Mouse (Mus musculus) embryonic facial prominence, embryonic 10.5 days (tissue): ENCODE data around the gene Sec14l4. TPM values are rescaled to one million over a fixed set of nuclear protein-coding genes. Genes with fewer than 3 reads are reported as not detected.

ENCODE experiments used
- DNase-seq: peaks from one replicate; pipeline ENCODE4 v3.0.0-alpha.2; 2017; ENCODE audit warnings: low spot score
- H3K27ac ChIP-seq: fragments of 300-500 bp; sonication (generic); replicated peaks from 2 replicates; pipeline ENCODE4 v1.5.1; 2016; ENCODE audit warnings: mild to moderate bottlenecking
- H3K27me3 ChIP-seq: fragments of 300-500 bp; sonication (generic); replicated peaks from 2 replicates; pipeline ENCODE4 v1.6.1; 2016; ENCODE audit warnings: low read depth, mild to moderate bottlenecking; ENCODE audit not compliant: poor library complexity, severe bottlenecking
- H3K36me3 ChIP-seq: fragments of 300-500 bp; sonication (generic); replicated peaks from 2 replicates; pipeline ENCODE4 v1.6.1; 2016; ENCODE audit warnings: mild to moderate bottlenecking, moderate library complexity
- H3K4me1 ChIP-seq: fragments of 300-500 bp; sonication (generic); 2 replicates; pipeline ENCODE4 v1.6.1; 2016
- H3K4me3 ChIP-seq: fragments of 300-500 bp; sonication (generic); 2 replicates; pipeline ENCODE4 v1.5.1; 2016; ENCODE audit warnings: mild to moderate bottlenecking, moderate library complexity
- H3K9me3 ChIP-seq: fragments of 300-500 bp; sonication (generic); 2 replicates; pipeline ENCODE4 v1.6.1; 2016; ENCODE audit warnings: mild to moderate bottlenecking
- WGBS: fragments of 180-500 bp; shearing (Covaris S2); methylation state at CpG from one replicate; pipeline ENCODE4 v1.1.7; 2016; 5-methylcytosine and 5-hydroxymethylcytosine counted together
- polyA plus RNA-seq: library from polyadenylated mRNA; unstranded; fragments of >200 nt; fragmentation: Nextera tagmentation; extraction: Ambion mirVana; gene quantifications from 2 replicates; pipeline ENCODE4 v1.2.1, GENCODE M21; 2016

The Sec14l4 gene
- polyA plus RNA-seq, 1 experiment from 2014 or later = not detected

GRCm38 (mm10) chr11:4062523-4062922 lies 31.3 kb downstream of the Sec14l4 start:
- Histone ChIP-seq H3K27me3 (no peaks in the 10 kb centered on the region), H3K4me3 (no peak overlapping the region), H3K9me3 (no peaks in the 10 kb centered on the region), H3K4me1 (peaks cover 9% of the 10 kb centered on the region), H3K27ac (no peak overlapping the region), H3K36me3 (no peaks in the 10 kb centered on the region)
- 88% methylated on average over 4 of the region's 4 CpGs for WGBS
- DNase-seq = no peak

DNA sequence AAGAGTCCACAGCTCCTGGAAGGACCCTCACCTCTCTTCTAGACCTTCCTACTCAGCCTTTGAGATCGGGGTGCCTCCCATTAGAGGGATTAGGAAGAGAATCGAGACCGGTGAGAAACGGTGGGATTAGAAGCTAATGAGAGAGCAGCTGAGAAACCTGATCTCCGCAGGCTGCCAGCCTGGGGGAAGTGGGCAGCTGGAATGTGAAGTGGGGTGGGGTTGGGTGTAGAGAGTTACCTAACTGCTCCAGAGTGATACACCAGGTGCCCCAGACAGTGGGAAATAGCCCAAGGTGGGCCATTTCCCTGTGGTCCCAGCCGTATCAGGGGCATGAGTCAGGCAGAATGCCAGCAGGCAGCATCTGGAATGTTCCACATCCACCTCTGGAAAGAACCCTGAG lies 31.7 kb downstream of the Sec14l4 start:
- Histone ChIP-seq H3K36me3 (no peaks in the 10 kb centered on the region), H3K4me1 (peaks cover 9% of the 10 kb centered on the region), H3K27me3 (no peaks in the 10 kb centered on the region), H3K4me3 (no peak overlapping the region), H3K9me3 (no peaks in the 10 kb centered on the region), H3K27ac (no peak overlapping the region)
- no peak for DNase-seq
- WGBS = 37% methylated on average over 6 of the region's 6 CpGs

DNA sequence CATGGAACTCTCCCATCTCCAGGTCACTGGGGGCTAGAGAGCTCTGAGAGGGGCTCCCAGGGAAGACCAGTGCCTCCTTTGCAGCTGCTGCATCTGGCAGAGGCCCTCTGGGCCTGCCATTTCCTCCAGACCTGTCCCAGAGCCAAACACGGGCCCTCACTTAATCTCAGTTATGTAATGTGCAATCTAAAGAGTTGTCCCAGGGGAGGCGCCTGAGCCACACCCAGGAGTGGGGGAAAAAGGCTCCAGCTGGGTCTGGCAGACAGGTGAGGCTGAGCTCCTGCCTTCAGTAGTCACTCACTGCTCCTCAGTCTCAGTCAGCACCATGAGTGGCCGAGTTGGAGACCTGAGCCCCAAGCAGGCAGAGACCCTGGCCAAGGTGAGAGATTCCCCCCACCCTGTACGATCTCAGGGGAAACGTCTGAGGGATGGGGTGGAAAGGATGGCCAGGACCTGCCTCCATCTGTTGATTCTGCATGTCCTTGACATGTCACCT lies 33.4 kb downstream of the Sec14l4 start, which contains the start of gene Sec14l3:
Gene Sec14l3, plus strand, starts transcription at position 215 of the 496 bp plus-strand sequence.
- H3K27me3 ChIP-seq = no peaks in the 10 kb centered on the region
- no peaks in the 10 kb centered on the region for H3K36me3 ChIP-seq
- peaks cover 9% of the 10 kb centered on the region for H3K4me1 ChIP-seq
- no peak for DNase-seq
- no peak within 1 kb of the TSS for H3K4me3 ChIP-seq
- H3K27ac ChIP-seq = no peak within 1 kb of the TSS
- 68% methylated on average over 5 of the region's 5 CpGs for WGBS
- no peaks in the 10 kb centered on the region for H3K9me3 ChIP-seq

DNA sequence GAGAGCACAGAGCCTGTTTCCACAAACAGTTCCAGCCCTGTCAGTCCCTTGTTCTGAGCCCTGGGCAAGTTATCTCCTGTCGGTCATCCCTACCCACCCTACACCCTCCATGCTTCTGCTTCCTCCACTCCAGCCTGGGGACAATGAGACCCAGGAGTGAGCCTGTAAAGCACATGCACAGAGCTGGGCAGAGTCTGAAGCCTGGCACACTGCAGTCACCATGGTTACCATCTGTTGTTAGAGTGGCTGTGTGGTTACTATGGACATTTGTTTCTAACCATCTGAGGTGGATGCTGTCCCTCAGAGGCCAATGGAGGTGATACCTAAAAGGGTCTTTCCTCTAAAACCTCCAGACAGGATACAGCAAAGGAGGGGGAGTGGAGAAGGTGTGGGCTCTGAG lies 38.4 kb downstream of the Sec14l4 start:
- H3K4me1 ChIP-seq = no peaks in the 10 kb centered on the region
- WGBS = 78% methylated on average over 1 of the region's 1 CpGs
- no peak overlapping the region for H3K4me3 ChIP-seq
- no peaks in the 10 kb centered on the region for H3K27me3 ChIP-seq
- no peaks in the 10 kb centered on the region for H3K36me3 ChIP-seq
- no peak for DNase-seq
- H3K27ac ChIP-seq = no peak overlapping the region
- H3K9me3 ChIP-seq = no peaks in the 10 kb centered on the region

GRCm38 (mm10) chr11:4076633-4077032 lies 45.4 kb downstream of the Sec14l4 start:
- no peaks in the 10 kb centered on the region for H3K4me1 ChIP-seq
- no peaks in the 10 kb centered on the region for H3K9me3 ChIP-seq
- no peak overlapping the region for H3K4me3 ChIP-seq
- H3K27ac ChIP-seq = no peak overlapping the region
- WGBS = 14% methylated on average over 8 of the region's 8 CpGs
- no peaks in the 10 kb centered on the region for H3K27me3 ChIP-seq
- H3K36me3 ChIP-seq = no peaks in the 10 kb centered on the region
- peak; percentile 84 for DNase-seq

- no peak for DNase-seq
- 84% methylated on average over 7 of the region's 7 CpGs for WGBS
Observed at GRCm38 (mm10) chr11:4078267-4078933, 47.1 kb downstream of the Sec14l4 start.

DNA sequence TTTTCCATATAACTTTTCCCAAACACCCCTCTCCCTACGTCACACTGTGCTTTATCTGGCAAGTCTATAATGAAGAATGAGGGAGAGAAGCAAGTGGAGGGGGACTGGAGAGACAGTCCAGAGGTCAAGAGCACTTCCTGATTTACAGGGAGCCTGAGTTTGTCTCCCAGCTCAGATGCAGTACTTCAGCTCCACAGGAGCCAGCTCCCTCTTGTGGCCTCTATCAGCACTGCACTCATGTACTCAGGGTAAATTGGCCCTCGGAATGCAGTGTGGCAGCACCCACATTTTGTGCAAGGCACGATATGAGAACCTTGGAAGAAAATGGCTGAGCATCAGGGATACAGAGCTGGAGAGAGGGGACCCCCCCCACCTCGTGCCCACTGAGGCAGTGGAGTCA lies 49.0 kb downstream of the Sec14l4 start:
- no peak overlapping the region for H3K27ac ChIP-seq
- no peaks in the 10 kb centered on the region for H3K27me3 ChIP-seq
- H3K4me1 ChIP-seq = no peaks in the 10 kb centered on the region
- 13% methylated on average over 4 of the region's 4 CpGs for WGBS
- no peaks in the 10 kb centered on the region for H3K36me3 ChIP-seq
- H3K4me3 ChIP-seq = no peak overlapping the region
- no peaks in the 10 kb centered on the region for H3K9me3 ChIP-seq
- DNase-seq = peak; percentile 67

More at GRCm38 (mm10) chr11:4078267-4078933, 47.1 kb downstream of the Sec14l4 start:
- Histone ChIP-seq H3K9me3 (no peaks in the 10 kb centered on the region), H3K4me1 (no peaks in the 10 kb centered on the region), H3K4me3 (no peak overlapping the region), H3K36me3 (no peaks in the 10 kb centered on the region), H3K27me3 (no peaks in the 10 kb centered on the region), H3K27ac (no peak overlapping the region)

GRCm38 (mm10) chr11:4083316-4084078 lies 52.2 kb downstream of the Sec14l4 start:
- peak; percentile 71 for DNase-seq
- Histone ChIP-seq H3K4me3 (no peak overlapping the region), H3K4me1 (no peaks in the 10 kb centered on the region), H3K27me3 (no peaks in the 10 kb centered on the region), H3K36me3 (no peaks in the 10 kb centered on the region), H3K9me3 (no peaks in the 10 kb centered on the region), H3K27ac (no peak overlapping the region)
- WGBS = 35% methylated on average over 5 of the region's 5 CpGs

- no peaks in the 10 kb centered on the region for H3K4me1 ChIP-seq
- H3K36me3 ChIP-seq = peaks cover 7% of the 10 kb centered on the region
- DNase-seq = no peak
- no peak overlapping the region for H3K4me3 ChIP-seq
- H3K9me3 ChIP-seq = no peaks in the 10 kb centered on the region
- no peak overlapping the region for H3K27ac ChIP-seq
- no peaks in the 10 kb centered on the region for H3K27me3 ChIP-seq
- 78% methylated on average over 1 of the region's 1 CpGs for WGBS
Observed at GRCm38 (mm10) chr11:4086246-4086645, 55.0 kb downstream of the Sec14l4 start.

- no peak overlapping the region for H3K27ac ChIP-seq
- H3K9me3 ChIP-seq = no peaks in the 10 kb centered on the region
- H3K27me3 ChIP-seq = no peaks in the 10 kb centered on the region
- H3K4me1 ChIP-seq = no peaks in the 10 kb centered on the region
- peaks cover 18% of the 10 kb centered on the region for H3K36me3 ChIP-seq
- H3K4me3 ChIP-seq = no peak overlapping the region
- 61% methylated on average over 2 of the region's 2 CpGs for whole genome bisulfite sequencing
- no peak for DNase-seq
Observed at GRCm38 (mm10) chr11:4087267-4087666, 56.0 kb downstream of the Sec14l4 start.

GRCm38 (mm10) chr11:4093459-4094377 lies 62.5 kb downstream of the Sec14l4 start:
- 89% methylated on average over 18 of the region's 18 CpGs for WGBS
- no peaks in the 10 kb centered on the region for H3K9me3 ChIP-seq
- DNase-seq = no peak
- H3K4me3 ChIP-seq = peak overlapping the region; percentile 68
- H3K36me3 ChIP-seq = peaks cover 29% of the 10 kb centered on the region
- peaks cover 35% of the 10 kb centered on the region for H3K4me1 ChIP-seq
- no peaks in the 10 kb centered on the region for H3K27me3 ChIP-seq
- H3K27ac ChIP-seq = no peak overlapping the region
